In the genomic region with DNA sequence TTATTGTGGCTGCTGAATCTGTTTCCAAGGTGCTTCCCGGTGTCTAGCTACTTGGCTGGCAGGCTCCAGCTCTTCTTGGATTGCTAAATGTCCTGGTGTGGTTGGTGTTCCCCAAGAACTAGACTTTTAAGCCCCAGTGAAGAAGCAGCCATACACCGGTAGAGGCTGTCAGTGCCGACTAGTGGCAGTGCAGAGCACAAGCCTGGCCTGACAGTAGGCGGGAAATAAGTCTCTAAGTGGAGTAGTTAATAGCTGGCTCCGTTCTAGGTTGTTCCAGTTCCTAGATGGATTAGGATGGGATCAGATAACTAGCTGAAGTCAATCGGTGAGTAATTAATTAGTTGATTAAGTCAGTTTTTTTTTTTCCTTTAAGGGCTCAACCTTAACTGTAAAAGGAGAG, we compare ENCODE assay signal across 7 mouse cellular contexts. TPM values are rescaled to one million over a fixed set of nuclear protein-coding genes. Genes with fewer than 3 reads are reported as not detected.
DNase-seq lines count a peak whose midpoint lies in the region; ATAC-seq and TF ChIP-seq lines count a peak whose summit lies in the region.

No protein-coding gene starts in this region.

- peak; percentile 22 for DNase-seq in hindbrain, embryonic 11.5 days (ENCODE audit: low spot score)
- no peak for DNase-seq in hindbrain, embryonic 14.5 days (ENCODE audit: low spot score)
- DNase-seq in CD4-positive helper T cell, adult 2 months (ENCODE audit: low read depth, low spot score): peak; percentile 47
- peak; percentile 45 for DNase-seq in heart, postnatal 4 days
- peak; percentile 69 for DNase-seq in lung, postnatal 36 days
- no peak for DNase-seq in ovary, postnatal 14 days (ENCODE audit: low spot score)

- H3K27me3 ChIP-seq in hindbrain, embryonic 11.5 days (ENCODE audit: control insufficient read depth, insufficient read depth, low read length): no peaks in the 10 kb centered on the region
- H3K27me3 ChIP-seq in hindbrain, embryonic 14.5 days (ENCODE audit: control insufficient read depth, insufficient read depth, low read length): no peaks in the 10 kb centered on the region
- H3K27me3 ChIP-seq in E14TG2a.4 (ENCODE audit: insufficient read depth, low read length): no peaks in the 10 kb centered on the region

- no peaks in the 10 kb centered on the region for H3K9me3 ChIP-seq in hindbrain, embryonic 11.5 days (ENCODE audit: control insufficient read depth, low read length)
- no peaks in the 10 kb centered on the region for H3K9me3 ChIP-seq in hindbrain, embryonic 14.5 days (ENCODE audit: control insufficient read depth, low read length)
- H3K9me3 ChIP-seq in E14TG2a.4 (ENCODE audit: low read length): no peaks in the 10 kb centered on the region

- H3K36me3 ChIP-seq in hindbrain, embryonic 11.5 days (ENCODE audit: control insufficient read depth, insufficient read depth, low read length): no peaks in the 10 kb centered on the region
- H3K36me3 ChIP-seq in hindbrain, embryonic 14.5 days (replicated peaks; ENCODE audit: control insufficient read depth, insufficient read depth): peaks cover 7% of the 10 kb centered on the region; the same call in 1 of the 2 replicates
- peaks cover 80% of the 10 kb centered on the region for H3K36me3 ChIP-seq in E14TG2a.4 (ENCODE audit: insufficient read depth, low read length)

- WGBS in hindbrain, embryonic 11.5 days: 69% methylated on average over 6 of the region's 6 CpGs
- 51% methylated on average over 6 of the region's 6 CpGs for WGBS in hindbrain, embryonic 14.5 days

- ATAC-seq in hindbrain, embryonic 11.5 days (ENCODE audit: low FRiP score): no peak
- no peak for ATAC-seq in hindbrain, embryonic 14.5 days (ENCODE audit: low FRiP score)

- H3K9ac ChIP-seq in hindbrain, embryonic 11.5 days (ENCODE audit: low read depth, low read length): no peak overlapping the region
- H3K9ac ChIP-seq in hindbrain, embryonic 14.5 days: no peak overlapping the region

- TF ChIP-seq CTCF in E14TG2a.4 (conservative IDR thresholded peaks at IDR 0.05; ENCODE audit: low read length): peak; percentile 56

- peaks cover 4% of the 10 kb centered on the region; the same call in 1 of the 2 replicates for H3K4me1 ChIP-seq in hindbrain, embryonic 11.5 days (replicated peaks; ENCODE audit: control insufficient read depth, insufficient read depth, low read length)
- peaks cover 36% of the 10 kb centered on the region for H3K4me1 ChIP-seq in hindbrain, embryonic 14.5 days (replicated peaks; ENCODE audit: control insufficient read depth, insufficient read depth, low read length)
- H3K4me1 ChIP-seq in E14TG2a.4 (replicated peaks; ENCODE audit: low read depth, low read length): peaks cover 75% of the 10 kb centered on the region

- H3K4me2 ChIP-seq in hindbrain, embryonic 11.5 days (replicated peaks; ENCODE audit: low read depth, low read length): no peak overlapping the region
- no peak overlapping the region for H3K4me2 ChIP-seq in hindbrain, embryonic 14.5 days (replicated peaks)

- H3K27ac ChIP-seq in hindbrain, embryonic 11.5 days (ENCODE audit: low read depth, low read length): no peak overlapping the region
- H3K27ac ChIP-seq in hindbrain, embryonic 14.5 days: no peak overlapping the region

- no peak overlapping the region for H3K4me3 ChIP-seq in hindbrain, embryonic 11.5 days (ENCODE audit: low read depth, low read length)
- no peak overlapping the region for H3K4me3 ChIP-seq in hindbrain, embryonic 14.5 days (replicated peaks; ENCODE audit: low read length)
- peak overlapping the region; percentile 8; the same call in 1 of the 2 replicates for H3K4me3 ChIP-seq in E14TG2a.4 (replicated peaks; ENCODE audit: low read length)

RNA-seq across cellular contexts. Expression of gene Zbtb2, which starts 3.9 kb away (rescaled TPM):
- 20.2 and 23.1 TPM in 2 replicates for polyA plus RNA-seq in hindbrain, embryonic 11.5 days (2014; fragmentation: Nextera tagmentation; extraction: Ambion mirVana)
- 15.2 and 17.1 TPM in 2 replicates for polyA plus RNA-seq in hindbrain, embryonic 14.5 days (2014; fragmentation: Nextera tagmentation; extraction: Ambion mirVana)
- 10 to 100 TPM; 10.6 to 10.9 TPM for total RNA-seq in heart, postnatal 4 days (2021)

RNA-seq across cellular contexts. Expression of gene Rmnd1, which starts 40.3 kb away (rescaled TPM):
- polyA plus RNA-seq in hindbrain, embryonic 11.5 days (2014; fragmentation: Nextera tagmentation; extraction: Ambion mirVana): 49.0 and 51.9 TPM in 2 replicates
- polyA plus RNA-seq in hindbrain, embryonic 14.5 days (2014; fragmentation: Nextera tagmentation; extraction: Ambion mirVana): 50.6 and 52.9 TPM in 2 replicates
- 10 to 100 TPM; 50.5 to 52.2 TPM for total RNA-seq in heart, postnatal 4 days (2021)

RNA-seq across cellular contexts. Expression of gene Armt1, which starts 40.4 kb away (rescaled TPM):
- polyA plus RNA-seq in hindbrain, embryonic 11.5 days (2014; fragmentation: Nextera tagmentation; extraction: Ambion mirVana): 27.6 and 27.7 TPM in 2 replicates
- polyA plus RNA-seq in hindbrain, embryonic 14.5 days (2014; fragmentation: Nextera tagmentation; extraction: Ambion mirVana): 12.0 and 12.2 TPM in 2 replicates
- total RNA-seq in heart, postnatal 4 days (2021): 10 to 100 TPM; 11.1 to 11.8 TPM

Comparison
In these comparisons a context has a peak if more than half of its experiments do, and no peak if none do; other contexts are left out.
1. DNase-seq: peak in hindbrain, embryonic 11.5 days (single experiment), CD4-positive helper T cell, adult 2 months (single experiment), heart, postnatal 4 days (single experiment) and lung, postnatal 36 days (single experiment); none in hindbrain, embryonic 14.5 days (single experiment) and ovary, postnatal 14 days (single experiment).